Mouse (Mus musculus): ENCODE results near the gene Pfdn5.
A peak's percentile ranks its signal among the peaks of the same experiment; 100 is the strongest.

- TF ChIP-seq POLR2A (IDR thresholded peaks at IDR 0.05; ENCODE audit: control insufficient read depth in 1 of 2, insufficient read depth in 1 of 2, low read depth in 1 of 2, low read length in 2 of 2, poor library complexity in 1 of 2): peak; percentile 48 to 76; a peak in 3 of 4 replicates
- no peak for TF ChIP-seq UBTF (IDR thresholded peaks at IDR 0.05; ENCODE audit: borderline replicate concordance, insufficient read depth, low read depth, low read length)
- peak; percentile 90 for TF ChIP-seq HCFC1 (IDR thresholded peaks at IDR 0.05; ENCODE audit: low read depth, low read length)
- TF ChIP-seq CTCF (IDR thresholded peaks at IDR 0.05 in 2 of 3, conservative IDR thresholded peaks at IDR 0.05 in 1 of 3; ENCODE audit: control insufficient read depth in 1 of 3, insufficient read depth in 1 of 3, low read depth in 2 of 3, low read length in 3 of 3, poor library complexity in 1 of 3, severe bottlenecking in 1 of 3): peak in 1 of 3 experiments; percentile 6; a peak in 1 of 6 replicates
- no peak for TF ChIP-seq MAFK (IDR thresholded peaks at IDR 0.05; ENCODE audit: borderline replicate concordance, low read depth, low read length)
- no peak for TF ChIP-seq MEF2A (IDR thresholded peaks at IDR 0.05; ENCODE audit: extremely low read depth, insufficient replicate concordance, low read depth, low read length, poor library complexity, severe bottlenecking)
- TF ChIP-seq RCOR1 (IDR thresholded peaks at IDR 0.05; ENCODE audit: low read depth, low read length): no peak
- TF ChIP-seq ETS1 (IDR thresholded peaks at IDR 0.05; ENCODE audit: low read depth, low read length): peak; percentile 40; the same call in 1 of the 2 replicates
- TF ChIP-seq CHD1 (IDR thresholded peaks at IDR 0.05; ENCODE audit: low read depth, low read length): no peak
- no peak for TF ChIP-seq POLR2AphosphoS5 (IDR thresholded peaks at IDR 0.05; ENCODE audit: borderline replicate concordance, low read depth, low read length)
- TF ChIP-seq ZC3H11A (IDR thresholded peaks at IDR 0.05; ENCODE audit: low read depth, low read length): no peak
- no peak for TF ChIP-seq USF1 (IDR thresholded peaks at IDR 0.05; ENCODE audit: low read depth, low read length)
Observed at GRCm38 (mm10) chr15:102326022-102326576, at the start of gene Pfdn5.

Data from MEL (cell line).